Mouse (Mus musculus): ENCODE data around the gene Invs. TPM values are rescaled to one million over a fixed set of nuclear protein-coding genes. Genes with fewer than 3 reads are reported as not detected.

Gene Invs
- polyA plus RNA-seq, 1 experiment from 2014 or later: 2.2 TPM

GRCm38 (mm10) chr4:48413473-48413872 lies 133.9 kb downstream of the Invs start:
- ATAC-seq (ENCODE audit: low FRiP score, low TSS enrichment) (no peak), DNase-seq (ENCODE audit: low spot score) (no peak)
- H3K27ac ChIP-seq (replicated peaks): no peak overlapping the region
- H3K9ac ChIP-seq (ENCODE audit: low read length): no peak overlapping the region
- TF ChIP-seq EP300 (optimal IDR thresholded peaks at IDR 0.05) (no peak), CTCF (IDR thresholded peaks at IDR 0.05; ENCODE audit: low read depth) (no peak)
- WGBS: 84% methylated on average over 8 of the region's 8 CpGs
- H3K27me3 ChIP-seq (ENCODE audit: control insufficient read depth, insufficient read depth, low read length): no peaks in the 10 kb centered on the region
- H3K36me3 ChIP-seq (ENCODE audit: control insufficient read depth, insufficient read depth, low read length): no peaks in the 10 kb centered on the region
- no peak overlapping the region for H3K4me2 ChIP-seq (replicated peaks; ENCODE audit: low read depth)
- H3K9me3 ChIP-seq (ENCODE audit: control insufficient read depth, low read length): no peaks in the 10 kb centered on the region
- H3K4me3 ChIP-seq (ENCODE audit: low read depth, low read length): no peak overlapping the region
- no peaks in the 10 kb centered on the region for H3K4me1 ChIP-seq (replicated peaks; ENCODE audit: control insufficient read depth, insufficient read depth)

- Histone ChIP-seq H3K4me1 (replicated peaks; ENCODE audit: control insufficient read depth, insufficient read depth) (no peaks in the 10 kb centered on the region), H3K9ac (ENCODE audit: low read length) (no peak overlapping the region), H3K27me3 (ENCODE audit: control insufficient read depth, insufficient read depth, low read length) (no peaks in the 10 kb centered on the region), H3K36me3 (ENCODE audit: control insufficient read depth, insufficient read depth, low read length) (no peaks in the 10 kb centered on the region), H3K27ac (replicated peaks) (no peak overlapping the region), H3K9me3 (ENCODE audit: control insufficient read depth, low read length) (no peaks in the 10 kb centered on the region), H3K4me3 (ENCODE audit: low read depth, low read length) (no peak overlapping the region), H3K4me2 (replicated peaks; ENCODE audit: low read depth) (no peak overlapping the region)
- no peak for DNase-seq (ENCODE audit: low spot score)
- 82% methylated on average over 10 of the region's 10 CpGs for WGBS
- no peak for ATAC-seq (ENCODE audit: low FRiP score, low TSS enrichment)
- TF ChIP-seq CTCF (IDR thresholded peaks at IDR 0.05; ENCODE audit: low read depth) (no peak), EP300 (optimal IDR thresholded peaks at IDR 0.05) (no peak)
Observed at GRCm38 (mm10) chr4:48415838-48416335, 136.3 kb downstream of the Invs start.

DNA sequence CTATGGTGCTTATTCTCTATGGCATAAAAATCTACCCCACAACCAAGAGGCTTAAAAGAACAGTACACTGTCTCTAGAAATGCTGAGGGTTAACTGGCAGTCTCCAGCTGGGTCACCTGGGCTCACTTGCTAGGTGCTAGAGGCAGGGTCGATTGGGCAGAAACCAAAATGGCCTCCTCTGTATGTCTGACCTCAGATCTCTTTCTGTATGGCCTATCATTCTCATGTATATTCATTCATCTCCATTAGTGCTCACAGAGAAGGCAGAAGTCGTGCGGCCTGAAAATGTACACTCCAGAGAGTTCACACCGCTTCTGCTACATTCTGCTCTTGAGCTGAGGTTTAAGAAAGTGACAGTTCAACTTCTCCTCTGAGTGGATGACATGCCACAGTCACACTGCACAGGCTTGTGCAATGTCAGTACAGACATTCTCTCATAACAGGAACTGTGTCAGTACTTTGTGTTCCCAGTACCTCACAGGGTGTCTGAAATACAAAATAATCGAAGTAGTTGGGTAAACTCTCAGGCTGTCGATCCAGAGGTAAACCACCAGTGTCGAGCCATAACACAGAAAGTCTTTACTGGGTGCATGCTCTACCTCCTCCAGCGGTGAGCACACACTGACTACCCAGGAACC lies 139.4 kb downstream of the Invs start:
- 90% methylated on average over 8 of the region's 8 CpGs for WGBS
- TF ChIP-seq CTCF (IDR thresholded peaks at IDR 0.05; ENCODE audit: low read depth) (no peak), EP300 (optimal IDR thresholded peaks at IDR 0.05) (no peak)
- no peak overlapping the region for H3K27ac ChIP-seq (replicated peaks)
- ATAC-seq (ENCODE audit: low FRiP score, low TSS enrichment): no peak
- no peaks in the 10 kb centered on the region for H3K9me3 ChIP-seq (ENCODE audit: control insufficient read depth, low read length)
- H3K4me3 ChIP-seq (ENCODE audit: low read depth, low read length): no peak overlapping the region
- no peak overlapping the region for H3K4me2 ChIP-seq (replicated peaks; ENCODE audit: low read depth)
- no peaks in the 10 kb centered on the region for H3K27me3 ChIP-seq (ENCODE audit: control insufficient read depth, insufficient read depth, low read length)
- DNase-seq (ENCODE audit: low spot score): no peak
- no peaks in the 10 kb centered on the region for H3K4me1 ChIP-seq (replicated peaks; ENCODE audit: control insufficient read depth, insufficient read depth)
- peaks cover 5% of the 10 kb centered on the region; the same call in 1 of the 2 replicates for H3K36me3 ChIP-seq (ENCODE audit: control insufficient read depth, insufficient read depth, low read length)
- no peak overlapping the region for H3K9ac ChIP-seq (ENCODE audit: low read length)

- 95% methylated on average over 1 of the region's 1 CpGs for WGBS
Observed at GRCm38 (mm10) chr4:48422633-48423032, 143.1 kb downstream of the Invs start.

DNA sequence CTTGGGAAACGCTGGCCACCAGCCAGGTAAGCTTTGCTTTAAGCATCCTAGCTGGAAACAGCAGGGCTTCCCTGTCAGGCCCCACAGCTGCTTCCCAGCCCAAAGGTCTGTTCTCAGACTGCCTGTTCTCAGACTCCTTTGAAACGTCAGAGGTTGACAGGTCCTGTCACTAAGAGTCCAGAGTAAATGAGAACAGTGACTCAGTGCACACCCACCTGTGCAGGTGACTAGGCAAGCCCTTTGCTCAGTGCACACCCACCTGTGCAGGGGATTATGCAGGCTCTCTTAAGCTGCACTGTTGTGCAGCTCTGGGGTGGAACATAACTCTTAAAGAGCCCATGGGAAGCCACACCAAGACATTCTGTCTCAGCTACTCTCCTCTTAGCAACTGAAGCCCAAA lies 144.2 kb downstream of the Invs start:
- Histone ChIP-seq H3K9ac (ENCODE audit: low read length) (no peak overlapping the region), H3K4me2 (replicated peaks; ENCODE audit: low read depth) (no peak overlapping the region), H3K27ac (replicated peaks) (no peak overlapping the region), H3K36me3 (ENCODE audit: control insufficient read depth, insufficient read depth, low read length) (peaks cover 5% of the 10 kb centered on the region; the same call in 1 of the 2 replicates), H3K4me1 (replicated peaks; ENCODE audit: control insufficient read depth, insufficient read depth) (no peaks in the 10 kb centered on the region), H3K4me3 (ENCODE audit: low read depth, low read length) (no peak overlapping the region), H3K9me3 (ENCODE audit: control insufficient read depth, low read length) (no peaks in the 10 kb centered on the region), H3K27me3 (ENCODE audit: control insufficient read depth, insufficient read depth, low read length) (no peaks in the 10 kb centered on the region)
- TF ChIP-seq CTCF (IDR thresholded peaks at IDR 0.05; ENCODE audit: low read depth) (no peak), EP300 (optimal IDR thresholded peaks at IDR 0.05) (no peak)
- peak; percentile 36 for DNase-seq (ENCODE audit: low spot score)
- ATAC-seq (ENCODE audit: low FRiP score, low TSS enrichment): peak; percentile 81
- WGBS: 28% methylated on average over 2 of the region's 2 CpGs

More at GRCm38 (mm10) chr4:48422633-48423032, 143.1 kb downstream of the Invs start:
- Histone ChIP-seq H3K4me2 (replicated peaks; ENCODE audit: low read depth) (no peak overlapping the region), H3K27ac (replicated peaks) (no peak overlapping the region), H3K36me3 (ENCODE audit: control insufficient read depth, insufficient read depth, low read length) (peaks cover 5% of the 10 kb centered on the region; the same call in 1 of the 2 replicates), H3K4me1 (replicated peaks; ENCODE audit: control insufficient read depth, insufficient read depth) (no peaks in the 10 kb centered on the region), H3K9me3 (ENCODE audit: control insufficient read depth, low read length) (no peaks in the 10 kb centered on the region), H3K9ac (ENCODE audit: low read length) (no peak overlapping the region), H3K4me3 (ENCODE audit: low read depth, low read length) (no peak overlapping the region), H3K27me3 (ENCODE audit: control insufficient read depth, insufficient read depth, low read length) (no peaks in the 10 kb centered on the region)
- TF ChIP-seq EP300 (optimal IDR thresholded peaks at IDR 0.05): no peak
- TF ChIP-seq CTCF (IDR thresholded peaks at IDR 0.05; ENCODE audit: low read depth): no peak
- DNase-seq (ENCODE audit: low spot score): no peak
- no peak for ATAC-seq (ENCODE audit: low FRiP score, low TSS enrichment)

GRCm38 (mm10) chr4:48427413-48427812 lies 147.9 kb downstream of the Invs start:
- WGBS: 33% methylated on average over 3 of the region's 3 CpGs
- Histone ChIP-seq H3K4me2 (replicated peaks; ENCODE audit: low read depth) (no peak overlapping the region), H3K36me3 (ENCODE audit: control insufficient read depth, insufficient read depth, low read length) (peaks cover 14% of the 10 kb centered on the region), H3K4me3 (ENCODE audit: low read depth, low read length) (no peak overlapping the region), H3K4me1 (replicated peaks; ENCODE audit: control insufficient read depth, insufficient read depth) (no peaks in the 10 kb centered on the region), H3K27ac (replicated peaks) (no peak overlapping the region), H3K9me3 (ENCODE audit: control insufficient read depth, low read length) (no peaks in the 10 kb centered on the region), H3K9ac (ENCODE audit: low read length) (no peak overlapping the region), H3K27me3 (ENCODE audit: control insufficient read depth, insufficient read depth, low read length) (no peaks in the 10 kb centered on the region)
- TF ChIP-seq CTCF (IDR thresholded peaks at IDR 0.05; ENCODE audit: low read depth) (no peak), EP300 (optimal IDR thresholded peaks at IDR 0.05) (no peak)
- DNase-seq (ENCODE audit: low spot score) (no peak), ATAC-seq (ENCODE audit: low FRiP score, low TSS enrichment) (no peak)

Measured in stomach, postnatal 0 days (tissue).